Mouse (Mus musculus) large intestine, adult 2 months (tissue): ENCODE measurements around the gene Pkp4. TPM values are rescaled to one million over a fixed set of nuclear protein-coding genes. Genes with fewer than 3 reads are reported as not detected.

Experiments
- DNase-seq: peaks from one replicate; pipeline ENCODE4 v3.0.0-alpha.2; 2012; ENCODE audit warnings: low read depth, low spot score
- WGBS: fragments of 180-500 bp; shearing (Covaris S2); methylation state at CpG from one replicate; pipeline ENCODE4 v1.1.7; 2018; 5-methylcytosine and 5-hydroxymethylcytosine counted together
- polyA plus RNA-seq: library from polyadenylated mRNA; depleted of rRNA; stranded (reverse); fragments of >200 nt; gene quantifications from 2 replicates; pipeline ENCODE4 v1.2.3, GENCODE M21; 2012; rRNA removed

Pkp4 gene
- polyA plus RNA-seq, 1 experiment, result 33.5 TPM

DNA sequence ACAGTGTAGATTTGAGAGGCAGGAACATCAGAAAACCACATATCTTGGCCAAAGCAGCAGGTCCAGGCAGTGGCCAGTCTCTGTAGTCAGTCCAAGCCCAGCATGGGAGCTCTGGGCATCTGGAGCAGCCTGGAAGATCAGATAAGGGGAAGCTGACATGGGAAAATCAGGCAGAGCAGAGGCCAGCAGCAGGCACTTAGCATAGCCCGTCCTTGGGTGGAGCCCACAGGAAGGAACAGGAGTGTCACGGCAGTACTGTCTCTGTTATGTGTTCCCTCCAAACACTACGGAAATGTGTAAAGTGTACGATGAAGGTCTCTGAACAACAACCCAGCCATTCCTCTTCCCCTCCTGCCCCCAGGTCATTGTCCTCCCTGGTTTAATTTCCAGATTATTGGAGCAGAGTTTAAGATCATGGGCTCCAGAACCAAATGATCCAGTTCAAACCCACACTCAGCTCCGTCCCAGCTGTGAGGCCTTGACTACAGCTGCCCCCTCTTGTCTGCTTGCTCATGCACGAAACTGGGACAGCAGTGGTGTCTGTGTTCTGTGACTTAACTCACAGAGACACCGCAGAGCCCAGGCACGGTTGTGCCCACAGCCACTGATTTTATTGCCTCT, 241.3 kb downstream of the Pkp4 start:
- no peak for DNase-seq
- 24% methylated on average over 8 of the region's 8 CpGs for WGBS

DNA sequence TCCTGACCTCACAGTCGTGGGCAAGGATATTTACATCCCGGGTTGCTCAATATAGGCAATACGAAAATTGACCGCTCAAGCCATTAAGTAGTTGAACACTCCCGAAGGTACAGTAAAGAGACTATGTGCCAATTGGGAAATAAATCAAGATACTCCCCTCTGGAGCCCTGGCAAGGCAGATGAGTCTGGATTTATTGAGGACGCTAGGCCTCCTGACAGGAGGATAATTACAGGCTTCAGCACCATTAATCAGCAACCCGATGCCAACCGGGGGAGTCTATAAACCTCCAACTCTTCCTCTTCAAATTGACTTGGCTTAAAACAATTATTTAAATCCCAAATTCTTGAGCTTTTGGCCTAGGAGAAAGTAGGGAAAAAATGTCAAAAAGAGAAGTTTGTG, 243.4 kb downstream of the Pkp4 start:
- DNase-seq, result no peak
- 78% methylated on average over 8 of the region's 8 CpGs for WGBS

Other genes starting within 250 kb of the Pkp4 start
- 0.09 and 0.12 TPM in 2 replicates for gene Ccdc148, start 167 bp upstream of the Pkp4 start, polyA plus RNA-seq